11 mouse cellular contexts compared by ENCODE assay signal in the genomic region with DNA sequence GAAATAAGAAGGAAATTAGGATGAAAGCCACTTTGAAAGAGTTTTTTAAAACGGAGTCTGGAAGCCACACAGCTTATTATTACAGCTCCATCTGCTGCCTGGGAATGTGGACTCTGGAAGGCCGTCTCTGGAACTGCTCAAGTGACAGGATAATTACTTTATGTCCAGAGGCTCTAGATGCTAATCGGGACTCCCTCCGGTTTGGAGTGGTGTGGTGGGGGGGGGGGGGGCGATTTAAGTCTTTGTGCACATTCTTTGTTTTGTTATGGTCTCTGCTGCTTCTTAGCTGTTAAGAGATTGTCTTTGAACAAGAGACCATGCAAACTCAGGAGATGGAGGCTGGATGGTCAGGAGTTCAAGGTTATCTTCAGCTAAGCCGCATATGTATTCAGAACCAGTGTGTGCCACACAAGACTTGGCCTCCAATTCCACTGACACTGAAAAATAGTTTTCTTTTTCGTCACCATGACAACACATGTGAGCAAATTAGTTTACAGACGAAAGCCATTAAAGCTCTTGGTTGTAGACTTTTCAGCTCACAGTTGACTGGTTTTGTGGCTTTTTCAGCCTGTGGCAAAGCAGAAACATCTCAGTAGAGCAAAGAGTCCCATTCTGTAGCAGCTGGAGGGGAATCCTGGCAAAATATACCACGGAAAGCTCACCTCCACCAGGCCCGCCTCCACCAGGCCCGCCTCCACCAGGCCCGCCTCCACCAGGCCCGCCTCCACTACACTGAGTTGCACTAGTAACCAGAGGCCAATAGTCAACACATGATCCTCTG. TPM values are rescaled to one million over a fixed set of nuclear protein-coding genes. Genes with fewer than 3 reads are reported as not detected.
DNase-seq lines count a peak whose midpoint lies in the region; ATAC-seq and TF ChIP-seq lines count a peak whose summit lies in the region.
"Had no signal": no experiment of that assay in that cellular context is flagged by ENCODE, and none has a peak within 500 bp of the region (broad histone marks: within the 10 kb centered on the region; RNA-seq: fewer than 3 reads in every experiment).

No protein-coding gene starts in this region.

- intact Hi-C loops in gastrocnemius, postnatal 36 days (cut with DNase I), result no loop called here

- no peak overlapping the region for H3K4me2 ChIP-seq in midbrain, embryonic 15.5 days
- H3K4me2 ChIP-seq in embryonic facial prominence, embryonic 11.5 days (ENCODE audit: low read depth, low read length), result no peak overlapping the region
- H3K4me2 ChIP-seq in kidney, embryonic 15.5 days, result peak overlapping the region; percentile 9; the same call in 1 of the 2 replicates
- no peak overlapping the region for H3K4me2 ChIP-seq in lung, postnatal 0 days (replicated peaks; ENCODE audit: low read depth, low read length)
- H3K4me2 ChIP-seq: heart, embryonic 12.5 days had no signal

- H3K36me3 ChIP-seq in midbrain, embryonic 10.5 days, result no peaks in the 10 kb centered on the region
- no peaks in the 10 kb centered on the region for H3K36me3 ChIP-seq in midbrain, embryonic 15.5 days (replicated peaks)
- H3K36me3 ChIP-seq in embryonic facial prominence, embryonic 11.5 days (replicated peaks; ENCODE audit: control insufficient read depth, insufficient read depth, low read depth, low read length), result no peaks in the 10 kb centered on the region
- H3K36me3 ChIP-seq in kidney, embryonic 15.5 days, result no peaks in the 10 kb centered on the region
- H3K36me3 ChIP-seq in lung, postnatal 0 days (ENCODE audit: insufficient read depth, low read length), result no peaks in the 10 kb centered on the region
- H3K36me3 ChIP-seq: heart, embryonic 12.5 days had no signal

- no peak overlapping the region for H3K4me3 ChIP-seq in midbrain, embryonic 10.5 days
- H3K4me3 ChIP-seq in midbrain, embryonic 15.5 days, result no peak overlapping the region
- H3K4me3 ChIP-seq in embryonic facial prominence, embryonic 11.5 days (ENCODE audit: low read depth, low read length), result no peak overlapping the region
- no peak overlapping the region for H3K4me3 ChIP-seq in kidney, embryonic 15.5 days (replicated peaks)
- H3K4me3 ChIP-seq in lung, postnatal 0 days (ENCODE audit: low read depth, low read length), result no peak overlapping the region
- H3K4me3 ChIP-seq: heart, embryonic 12.5 days had no signal

- 0 out of 2 replicates have a peak, but pooled peaks cover 3% of the 10 kb centered on the region for H3K9me3 ChIP-seq in midbrain, embryonic 10.5 days (replicated peaks)
- H3K9me3 ChIP-seq in midbrain, embryonic 15.5 days, result no peaks in the 10 kb centered on the region
- no peaks in the 10 kb centered on the region for H3K9me3 ChIP-seq in embryonic facial prominence, embryonic 11.5 days (replicated peaks; ENCODE audit: control insufficient read depth, low read length)
- no peaks in the 10 kb centered on the region; the same call in 1 of the 2 replicates for H3K9me3 ChIP-seq in kidney, embryonic 15.5 days (replicated peaks)
- no peaks in the 10 kb centered on the region; the same call in 1 of the 2 replicates for H3K9me3 ChIP-seq in lung, postnatal 0 days (ENCODE audit: low read length)

- no peak for TF ChIP-seq CTCF in lung, postnatal 0 days (IDR thresholded peaks at IDR 0.05)

- no peak for ATAC-seq in midbrain, embryonic 15.5 days (replicated peaks)
- peak; percentile 55; the same call in 1 of the 2 replicates for ATAC-seq in embryonic facial prominence, embryonic 11.5 days (replicated peaks; ENCODE audit: insufficient number of reproducible peaks, low FRiP score, low TSS enrichment, low read depth)
- ATAC-seq in kidney, embryonic 15.5 days (replicated peaks; ENCODE audit: low FRiP score), result peak; percentile 77
- ATAC-seq in neutrophil, adult 5-6 weeks (ENCODE audit: extremely low read depth, insufficient number of reproducible peaks, low FRiP score, poor library complexity, severe bottlenecking), result peak; percentile 76
- ATAC-seq in lung, postnatal 0 days, result no peak

- H3K27me3 ChIP-seq in midbrain, embryonic 10.5 days (ENCODE audit: low read depth, poor library complexity, severe bottlenecking), result no peaks in the 10 kb centered on the region
- H3K27me3 ChIP-seq in midbrain, embryonic 15.5 days (replicated peaks), result no peaks in the 10 kb centered on the region
- H3K27me3 ChIP-seq in embryonic facial prominence, embryonic 11.5 days (ENCODE audit: control insufficient read depth, insufficient read depth, low read length), result no peaks in the 10 kb centered on the region
- H3K27me3 ChIP-seq in kidney, embryonic 15.5 days, result no peaks in the 10 kb centered on the region
- H3K27me3 ChIP-seq in lung, postnatal 0 days (replicated peaks; ENCODE audit: insufficient read depth, low read length), result no peaks in the 10 kb centered on the region
- H3K27me3 ChIP-seq: heart, embryonic 12.5 days had no signal

- H3K4me1 ChIP-seq in midbrain, embryonic 10.5 days, result peaks cover 27% of the 10 kb centered on the region
- H3K4me1 ChIP-seq in midbrain, embryonic 15.5 days, result peaks cover 14% of the 10 kb centered on the region
- peaks cover 4% of the 10 kb centered on the region; the same call in 1 of the 2 replicates for H3K4me1 ChIP-seq in embryonic facial prominence, embryonic 11.5 days (ENCODE audit: control insufficient read depth, insufficient read depth, low read length)
- peaks cover 28% of the 10 kb centered on the region for H3K4me1 ChIP-seq in kidney, embryonic 15.5 days
- H3K4me1 ChIP-seq in lung, postnatal 0 days (ENCODE audit: insufficient read depth, low read depth, low read length), result no peaks in the 10 kb centered on the region

- H3K9ac ChIP-seq in midbrain, embryonic 15.5 days, result no peak overlapping the region
- no peak overlapping the region for H3K9ac ChIP-seq in embryonic facial prominence, embryonic 11.5 days (replicated peaks; ENCODE audit: low read length)
- no peak overlapping the region for H3K9ac ChIP-seq in kidney, embryonic 15.5 days
- no peak overlapping the region for H3K9ac ChIP-seq in lung, postnatal 0 days (replicated peaks; ENCODE audit: low read depth)
- H3K9ac ChIP-seq: heart, embryonic 12.5 days; liver, embryonic 14.5 days had no signal

- 44% methylated on average over 13 of the region's 13 CpGs for WGBS in midbrain, embryonic 10.5 days
- WGBS in midbrain, embryonic 15.5 days, result 40% methylated on average over 13 of the region's 13 CpGs
- 24% methylated on average over 13 of the region's 13 CpGs for WGBS in embryonic facial prominence, embryonic 11.5 days
- WGBS in kidney, embryonic 15.5 days, result 39% methylated on average over 13 of the region's 13 CpGs
- 51% methylated on average over 13 of the region's 13 CpGs for WGBS in lung, postnatal 0 days

- TF ChIP-seq EP300 in lung, postnatal 0 days (IDR thresholded peaks at IDR 0.05), result no peak

- DNase-seq in midbrain, embryonic 10.5 days (ENCODE audit: low spot score), result peak; percentile 13
- peak; percentile 74 for DNase-seq in embryonic facial prominence, embryonic 11.5 days (ENCODE audit: low spot score)
- no peak for DNase-seq in gastrocnemius, postnatal 36 days
- no peak for DNase-seq in lung, postnatal 0 days (ENCODE audit: low spot score)
- no peak for DNase-seq in thymus, postnatal 4 days
- DNase-seq: cerebellum, adult 18-20 months had no signal

- peak overlapping the region; percentile 49; the same call in 1 of the 2 replicates for H3K27ac ChIP-seq in midbrain, embryonic 10.5 days (replicated peaks)
- no peak overlapping the region for H3K27ac ChIP-seq in midbrain, embryonic 15.5 days
- H3K27ac ChIP-seq in embryonic facial prominence, embryonic 11.5 days (replicated peaks; ENCODE audit: low read depth, low read length), result peak overlapping the region; percentile 65
- peak overlapping the region; percentile 81 for H3K27ac ChIP-seq in kidney, embryonic 15.5 days
- H3K27ac ChIP-seq in lung, postnatal 0 days (ENCODE audit: low read length), result no peak overlapping the region
- H3K27ac ChIP-seq: liver, embryonic 14.5 days had no signal

RNA-seq across cellular contexts. Expression of a gene that starts 31.4 kb away (rescaled TPM):
- 88.9 and 102 TPM in 2 replicates for polyA plus RNA-seq in midbrain, embryonic 10.5 days (2016; fragmentation: Nextera tagmentation; extraction: Ambion mirVana)
- polyA plus RNA-seq in midbrain, embryonic 15.5 days (2015; fragmentation: Nextera tagmentation; extraction: Ambion mirVana), result 42.1 and 42.3 TPM in 2 replicates
- polyA plus RNA-seq in embryonic facial prominence, embryonic 11.5 days (2014; fragmentation: Nextera tagmentation; extraction: Ambion mirVana), result 123 and 138 TPM in 2 replicates
- polyA plus RNA-seq in kidney, embryonic 15.5 days (2015; fragmentation: Nextera tagmentation; extraction: Ambion mirVana), result 95.6 and 102 TPM in 2 replicates
- 194 and 196 TPM in 2 replicates for total RNA-seq in neutrophil, adult 5-6 weeks (2017)
- total RNA-seq in gastrocnemius, postnatal 36 days (2021), result 10 to 100 TPM; 29.2 to 35.8 TPM
- polyA plus RNA-seq in lung, postnatal 0 days (2015; fragmentation: Nextera tagmentation; extraction: Ambion mirVana), result 59.9 and 65.6 TPM in 2 replicates

Comparison
In these comparisons a context has a peak if more than half of its experiments do, and no peak if none do; other contexts are left out.
1. H3K27ac ChIP-seq: peak in midbrain, embryonic 10.5 days (single experiment), embryonic facial prominence, embryonic 11.5 days (single experiment) and kidney, embryonic 15.5 days (single experiment); none in midbrain, embryonic 15.5 days (single experiment) and lung, postnatal 0 days (single experiment).
2. DNase-seq: peak in midbrain, embryonic 10.5 days (single experiment) and embryonic facial prominence, embryonic 11.5 days (single experiment); none in gastrocnemius, postnatal 36 days (0 of 2), lung, postnatal 0 days (single experiment) and thymus, postnatal 4 days (single experiment).
3. ATAC-seq: peak in embryonic facial prominence, embryonic 11.5 days (single experiment), kidney, embryonic 15.5 days (single experiment) and neutrophil, adult 5-6 weeks (single experiment); none in midbrain, embryonic 15.5 days (single experiment) and lung, postnatal 0 days (single experiment).